Mouse (Mus musculus) stomach, embryonic 16.5 days (tissue): ENCODE measurements around the gene Wars. TPM values are rescaled to one million over a fixed set of nuclear protein-coding genes. Genes with fewer than 3 reads are reported as not detected.

ENCODE experiments used
- ATAC-seq: fragments of 200-750 bp; cut with Nextera tagmentation; 2 replicates; pipeline ENCODE4 v1.8.0; 2017; ENCODE audit warnings: moderate number of reproducible peaks, moderate TSS enrichment; ENCODE audit not compliant: insufficient read depth, low FRiP score
- H3K27ac ChIP-seq: fragments of 300-500 bp; sonication (generic); 2 replicates; pipeline ENCODE4 v1.5.1; 2014; ENCODE audit warnings: low read length
- H3K27me3 ChIP-seq: fragments of 300-500 bp; sonication (generic); 2 replicates; pipeline ENCODE4 v1.6.1; 2014; ENCODE audit warnings: low read length, control low read depth, mixed read lengths; ENCODE audit not compliant: control insufficient read depth, insufficient read depth
- H3K36me3 ChIP-seq: fragments of 300-500 bp; sonication (generic); 2 replicates; pipeline ENCODE4 v1.6.1; 2014; ENCODE audit warnings: low read length; ENCODE audit not compliant: control insufficient read depth, insufficient read depth
- H3K4me1 ChIP-seq: fragments of 300-500 bp; sonication (generic); 2 replicates; pipeline ENCODE4 v1.6.1; 2014; ENCODE audit warnings: low read length, control low read depth, mixed read lengths; ENCODE audit not compliant: control insufficient read depth, insufficient read depth
- H3K4me2 ChIP-seq: fragments of 300-500 bp; sonication (generic); 2 replicates; pipeline ENCODE4 v1.6.1; 2014; ENCODE audit warnings: low read depth, low read length, mixed read lengths
- H3K4me3 ChIP-seq: fragments of 300-500 bp; sonication (generic); replicated peaks from 2 replicates; pipeline ENCODE4 v1.5.1; 2014; ENCODE audit warnings: mild to moderate bottlenecking, low read length
- H3K9ac ChIP-seq: fragments of 300-500 bp; sonication (generic); 2 replicates; pipeline ENCODE4 v1.6.1; 2014; ENCODE audit warnings: low read length
- H3K9me3 ChIP-seq: fragments of 300-500 bp; sonication (generic); replicated peaks from 2 replicates; pipeline ENCODE4 v1.6.1; 2016; ENCODE audit warnings: low read length, control low read depth; ENCODE audit not compliant: control insufficient read depth
- WGBS: fragments of 180-500 bp; shearing (Covaris S2); extraction: QIAGEN DNeasy Blood & Tissue Kit; methylation state at CpG from one replicate; pipeline ENCODE4 v1.1.7; 2014; 5-methylcytosine and 5-hydroxymethylcytosine counted together
- polyA plus RNA-seq: library from polyadenylated mRNA; unstranded; fragments of >200 nt; fragmentation: Nextera tagmentation; extraction: Ambion mirVana; gene quantifications from 2 replicates; pipeline ENCODE4 v1.2.1, GENCODE M21; 2015

Gene Wars
- polyA plus RNA-seq, 1 experiment from 2014 or later, result 90.5 TPM

DNA sequence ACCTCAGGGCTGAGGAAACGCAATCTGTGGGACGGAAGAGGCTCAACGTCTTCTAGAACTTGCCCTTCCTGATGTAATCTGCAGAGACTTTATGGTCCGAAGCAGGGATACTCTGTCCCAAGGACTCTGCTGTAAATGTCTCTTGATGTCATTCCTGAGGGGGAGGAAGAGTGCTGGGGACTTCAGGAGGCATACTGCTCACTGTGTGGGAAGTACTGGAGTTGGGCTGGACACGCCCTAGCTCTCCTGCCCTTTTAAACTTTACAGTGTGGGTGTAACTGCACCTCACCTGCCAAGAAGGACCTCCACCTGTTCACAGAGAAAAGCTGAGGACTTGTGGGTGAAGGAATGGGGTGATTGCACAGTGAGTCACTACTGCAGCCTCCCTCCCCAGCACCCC, 13.4 kb downstream of the Wars start:
- peak; percentile 91 for ATAC-seq
- Histone ChIP-seq H3K9ac (peak overlapping the region; percentile 36; the same call in 1 of the 2 replicates), H3K9me3 (no peaks in the 10 kb centered on the region), H3K4me2 (peak overlapping the region; percentile 18; the same call in 1 of the 2 replicates), H3K27me3 (no peaks in the 10 kb centered on the region), H3K4me1 (no peaks in the 10 kb centered on the region), H3K27ac (peak overlapping the region; percentile 87), H3K4me3 (no peak overlapping the region), H3K36me3 (peaks cover 5% of the 10 kb centered on the region; the same call in 1 of the 2 replicates)
- 63% methylated on average over 5 of the region's 5 CpGs for WGBS

DNA sequence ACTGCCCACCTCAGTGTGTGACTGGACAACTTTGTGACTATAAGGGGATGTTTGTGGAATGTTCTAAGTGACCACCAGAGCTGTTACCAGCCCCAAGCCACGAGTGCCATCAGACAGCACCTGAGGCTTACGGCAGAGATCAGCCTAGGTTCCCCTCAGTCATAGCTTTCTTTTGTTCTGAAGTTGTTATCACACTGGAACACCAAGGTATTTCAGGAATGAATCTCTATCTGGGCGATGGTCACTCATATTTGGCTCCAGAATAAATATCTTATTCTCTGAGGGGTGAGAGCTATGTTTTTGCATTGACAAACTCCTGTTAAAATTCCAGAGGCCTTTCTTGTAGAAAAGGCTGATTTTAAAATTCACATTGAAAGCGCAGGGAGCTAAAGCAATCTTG, 14.8 kb downstream of the Wars start:
- no peaks in the 10 kb centered on the region for H3K9me3 ChIP-seq
- ATAC-seq, result no peak
- no peak overlapping the region for H3K9ac ChIP-seq
- no peak overlapping the region for H3K4me3 ChIP-seq
- H3K27me3 ChIP-seq, result no peaks in the 10 kb centered on the region
- H3K27ac ChIP-seq, result no peak overlapping the region
- H3K4me1 ChIP-seq, result no peaks in the 10 kb centered on the region
- H3K4me2 ChIP-seq, result no peak overlapping the region
- H3K36me3 ChIP-seq, result peaks cover 7% of the 10 kb centered on the region; the same call in 1 of the 2 replicates
- 70% methylated on average over 4 of the region's 4 CpGs for WGBS

GRCm38 (mm10) chr12:108873122-108873521, 20.9 kb downstream of the Wars start:
- ATAC-seq, result no peak
- no peak overlapping the region for H3K9ac ChIP-seq
- 75% methylated on average over 5 of the region's 5 CpGs for WGBS
- H3K4me1 ChIP-seq, result no peaks in the 10 kb centered on the region
- no peak overlapping the region for H3K27ac ChIP-seq
- no peak overlapping the region for H3K4me2 ChIP-seq
- peaks cover 16% of the 10 kb centered on the region for H3K36me3 ChIP-seq
- no peak overlapping the region for H3K4me3 ChIP-seq
- no peaks in the 10 kb centered on the region for H3K9me3 ChIP-seq
- no peaks in the 10 kb centered on the region for H3K27me3 ChIP-seq

GRCm38 (mm10) chr12:108869575-108869974, 24.4 kb downstream of the Wars start:
- H3K4me2 ChIP-seq, result no peak overlapping the region
- no peak for ATAC-seq
- WGBS, result 81% methylated on average over 2 of the region's 2 CpGs
- no peak overlapping the region for H3K4me3 ChIP-seq
- H3K4me1 ChIP-seq, result no peaks in the 10 kb centered on the region
- H3K27ac ChIP-seq, result no peak overlapping the region
- H3K9me3 ChIP-seq, result no peaks in the 10 kb centered on the region
- peaks cover 13% of the 10 kb centered on the region for H3K36me3 ChIP-seq
- H3K9ac ChIP-seq, result no peak overlapping the region
- H3K27me3 ChIP-seq, result no peaks in the 10 kb centered on the region

- H3K27me3 ChIP-seq, result no peaks in the 10 kb centered on the region
- peak overlapping the region; percentile 72 for H3K27ac ChIP-seq
- no peak overlapping the region for H3K4me2 ChIP-seq
- H3K4me3 ChIP-seq, result no peak overlapping the region
- peaks cover 12% of the 10 kb centered on the region for H3K36me3 ChIP-seq
- H3K9ac ChIP-seq, result no peak overlapping the region
- H3K9me3 ChIP-seq, result no peaks in the 10 kb centered on the region
- WGBS, result 63% methylated on average over 6 of the region's 6 CpGs
- no peaks in the 10 kb centered on the region for H3K4me1 ChIP-seq
- peak; percentile 56; the same call in 1 of the 2 replicates for ATAC-seq
These were observed 28.9 kb downstream of the Wars start for GRCm38 (mm10) chr12:108865007-108865494.

DNA sequence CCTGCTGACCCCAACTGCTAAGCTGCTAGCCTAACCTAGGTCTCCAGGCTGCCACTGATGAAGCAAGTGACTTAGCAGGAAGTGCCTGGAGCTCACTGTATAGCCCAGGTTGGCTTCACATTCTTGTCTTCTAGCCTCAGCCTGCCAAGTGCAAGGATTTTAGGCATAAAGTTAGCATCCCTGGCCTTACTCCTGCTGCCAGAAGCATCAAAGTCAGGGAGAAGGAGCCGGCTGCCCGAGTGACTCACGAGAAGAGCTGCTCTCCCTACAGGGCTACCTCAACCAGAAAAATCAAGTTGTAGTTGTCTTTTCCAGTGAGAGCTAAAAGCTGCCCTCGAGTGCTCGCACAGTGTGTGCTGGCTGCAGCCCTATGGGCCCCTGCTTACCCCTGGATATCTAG, 35.5 kb downstream of the Wars start:
- Histone ChIP-seq H3K36me3 (0 out of 2 replicates have a peak, but pooled peaks cover 8% of the 10 kb centered on the region), H3K4me3 (no peak overlapping the region), H3K27ac (no peak overlapping the region), H3K9ac (no peak overlapping the region; the same call in 1 of the 2 replicates), H3K4me2 (no peak overlapping the region), H3K4me1 (peaks cover 10% of the 10 kb centered on the region; the same call in 1 of the 2 replicates), H3K27me3 (no peaks in the 10 kb centered on the region), H3K9me3 (no peaks in the 10 kb centered on the region)
- WGBS, result 80% methylated on average over 5 of the region's 5 CpGs
- no peak for ATAC-seq

- WGBS, result 58% methylated on average over 7 of the region's 7 CpGs
- no peak overlapping the region; the same call in 1 of the 2 replicates for H3K4me2 ChIP-seq
These were observed 36.3 kb downstream of the Wars start for GRCm38 (mm10) chr12:108857589-108858184.

GRCm38 (mm10) chr12:108857109-108857508, 36.9 kb downstream of the Wars start:
- Histone ChIP-seq H3K27me3 (no peaks in the 10 kb centered on the region), H3K4me3 (no peak overlapping the region), H3K9me3 (no peaks in the 10 kb centered on the region), H3K36me3 (0 out of 2 replicates have a peak, but pooled peaks cover under 1% of the 10 kb centered on the region), H3K9ac (no peak overlapping the region), H3K4me2 (no peak overlapping the region; the same call in 1 of the 2 replicates), H3K4me1 (peaks cover 10% of the 10 kb centered on the region; the same call in 1 of the 2 replicates), H3K27ac (peak overlapping the region; percentile 31; the same call in 1 of the 2 replicates)
- no peak for ATAC-seq
- 86% methylated on average over 7 of the region's 7 CpGs for WGBS

More at GRCm38 (mm10) chr12:108857589-108858184, 36.3 kb downstream of the Wars start:
- Histone ChIP-seq H3K36me3 (0 out of 2 replicates have a peak, but pooled peaks cover 6% of the 10 kb centered on the region), H3K9ac (no peak overlapping the region), H3K4me3 (no peak overlapping the region), H3K9me3 (no peaks in the 10 kb centered on the region), H3K27me3 (no peaks in the 10 kb centered on the region), H3K27ac (peak overlapping the region; percentile 31; the same call in 1 of the 2 replicates), H3K4me1 (peaks cover 10% of the 10 kb centered on the region; the same call in 1 of the 2 replicates)
- ATAC-seq, result peak; percentile 63; the same call in 1 of the 2 replicates

- 81% methylated on average over 8 of the region's 8 CpGs for WGBS
- Histone ChIP-seq H3K4me1 (peaks cover 10% of the 10 kb centered on the region; the same call in 1 of the 2 replicates), H3K9me3 (no peaks in the 10 kb centered on the region), H3K4me3 (no peak overlapping the region), H3K9ac (peak overlapping the region; percentile 15; the same call in 1 of the 2 replicates), H3K4me2 (no peak overlapping the region), H3K36me3 (no peaks in the 10 kb centered on the region), H3K27ac (no peak overlapping the region), H3K27me3 (no peaks in the 10 kb centered on the region)
- no peak for ATAC-seq
These were observed 37.8 kb downstream of the Wars start for GRCm38 (mm10) chr12:108856186-108856585.
